Mouse (Mus musculus): Measurements from ENCODE around the gene Rab34.

Gene Rab34

GRCm38 (mm10) chr11:78211513-78211912 lies 23.3 kb downstream of the Rab34 start:
- in situ Hi-C loops (cut with MboI; ENCODE audit: low sequenced_read_pairs), result no loop called here

GRCm38 (mm10) chr11:78213086-78213817 lies 25.0 kb downstream of the Rab34 start:
- in situ Hi-C loops (cut with MboI; ENCODE audit: low sequenced_read_pairs), result no loop called here

GRCm38 (mm10) chr11:78215709-78216317 lies 27.6 kb downstream of the Rab34 start:
- in situ Hi-C loops (cut with MboI; ENCODE audit: low sequenced_read_pairs), result no loop called here

DNA sequence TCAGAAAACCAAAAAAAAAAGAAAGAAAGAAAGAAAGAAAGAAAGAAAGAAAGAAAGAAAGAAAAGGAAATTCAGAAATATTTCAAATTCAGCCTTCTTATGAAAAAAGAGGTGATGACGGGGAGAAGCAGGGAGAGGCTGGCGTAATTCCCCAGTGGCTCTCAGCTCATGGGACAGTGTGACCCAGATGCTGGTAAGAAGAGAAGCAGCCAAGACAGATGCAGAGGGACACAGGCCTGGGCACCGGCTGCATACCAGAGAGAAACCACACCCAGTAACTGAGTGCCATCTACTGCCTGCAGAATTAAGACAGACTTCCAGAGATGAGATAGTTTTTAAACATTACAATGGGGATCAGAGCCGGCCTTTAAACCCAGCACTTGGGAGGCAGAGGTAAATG lies 35.4 kb downstream of the Rab34 start:
- in situ Hi-C loops (cut with MboI; ENCODE audit: low sequenced_read_pairs), result no loop called here

GRCm38 (mm10) chr11:78231518-78231917 lies 43.3 kb downstream of the Rab34 start:
- in situ Hi-C loops (cut with MboI; ENCODE audit: low sequenced_read_pairs), result no loop called here

GRCm38 (mm10) chr11:78240193-78240857 lies 52.1 kb downstream of the Rab34 start:
- in situ Hi-C loops (cut with MboI; ENCODE audit: low sequenced_read_pairs), result no loop called here
